Mouse (Mus musculus) c-Kit-positive CD71-negative TER-119-negative erythroid progenitor cells, embryonic 14.5 days (primary cell): ENCODE results near the gene Sowahb.

Experiments
- DNase-seq: peaks from one replicate; pipeline ENCODE4 v3.0.0-alpha.2; 2013; ENCODE audit warnings: low read depth

The Sowahb gene

GRCm38 (mm10) chr5:93002615-93003014 lies 42.2 kb downstream of the Sowahb start:
- no peak for DNase-seq

GRCm38 (mm10) chr5:93000774-93001757 lies 43.8 kb downstream of the Sowahb start:
- no peak for DNase-seq

GRCm38 (mm10) chr5:93000060-93000459 lies 44.8 kb downstream of the Sowahb start:
- no peak for DNase-seq

GRCm38 (mm10) chr5:92998494-92999016 lies 46.3 kb downstream of the Sowahb start:
- no peak for DNase-seq

GRCm38 (mm10) chr5:92997428-92998120 lies 47.2 kb downstream of the Sowahb start:
- no peak for DNase-seq

GRCm38 (mm10) chr5:92994861-92995260 lies 50.0 kb downstream of the Sowahb start:
- DNase-seq: no peak

GRCm38 (mm10) chr5:92994309-92994708 lies 50.5 kb downstream of the Sowahb start:
- no peak for DNase-seq

- no peak for DNase-seq
Measured at GRCm38 (mm10) chr5:92992106-92992505, 52.7 kb downstream of the Sowahb start.
